Mouse (Mus musculus): ENCODE measurements at regions not wholly inside any gene's neighbourhood (a gene's known extent, or its start where the extent isn't known, plus 50 kb on each side); places are given as distances from the start of the nearest gene placed in this dataset.
"Not testable (repeated sequence)": the region's sequence is repeated elsewhere in the genome, so short reads cannot be mapped to it uniquely, and the experiment has no call there.

DNA sequence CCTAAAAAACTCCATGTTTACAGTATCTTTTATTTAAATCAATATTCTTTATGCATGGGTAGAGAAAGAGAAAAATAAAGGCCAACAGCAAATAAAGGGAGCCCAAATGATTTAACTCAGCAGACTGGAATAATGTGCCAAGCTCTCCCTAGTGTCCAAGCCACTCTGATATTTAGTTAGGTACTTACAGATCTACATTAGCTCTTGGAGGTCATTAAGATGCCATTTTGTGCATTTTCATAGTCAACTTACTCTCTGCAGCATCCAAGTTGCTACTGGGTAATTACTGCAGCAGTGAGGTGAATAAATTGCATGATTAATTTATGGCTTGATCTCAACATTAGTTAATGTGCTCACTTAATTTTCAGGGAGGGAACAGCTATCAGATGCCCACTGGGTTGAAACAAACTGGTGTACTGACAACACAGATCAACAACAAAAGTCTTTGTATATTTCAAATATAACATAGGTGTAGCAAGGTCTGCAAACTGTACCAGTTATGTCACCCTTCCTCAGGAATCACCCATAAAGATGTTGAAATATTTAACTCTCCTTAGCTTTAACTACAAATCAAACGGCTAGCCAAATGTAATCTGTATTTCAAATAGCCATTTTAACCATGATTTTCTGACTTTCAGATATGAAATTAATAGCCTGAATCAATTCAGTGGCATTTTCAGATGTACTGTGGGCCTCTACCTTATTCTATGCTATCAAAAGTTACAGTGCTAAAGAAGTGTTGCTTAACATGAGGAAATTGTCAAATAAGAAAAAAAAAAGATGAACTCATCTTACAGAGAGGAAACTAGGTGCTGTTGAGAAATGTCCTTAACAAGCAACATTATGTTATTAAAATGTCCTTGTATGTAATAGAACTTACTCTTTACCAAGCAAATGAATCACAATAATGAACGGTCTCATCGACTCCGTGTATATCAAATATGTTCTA is 163.8 kb upstream of the Hapln1 start:
- Histone ChIP-seq H3K9me3 (no peaks in the 10 kb centered on the region), H3K4me1 (no peaks in the 10 kb centered on the region), H3K4me3 (no peak overlapping the region), H3K27ac (no peak overlapping the region), H3K27me3 (no peaks in the 10 kb centered on the region), H3K4me2 (replicated peaks) (no peak overlapping the region), H3K36me3 (no peaks in the 10 kb centered on the region), H3K9ac (no peak overlapping the region)
- ATAC-seq (ENCODE audit: low FRiP score, low read depth) = no peak
- WGBS = 92% methylated on average over 4 of the region's 4 CpGs

DNA sequence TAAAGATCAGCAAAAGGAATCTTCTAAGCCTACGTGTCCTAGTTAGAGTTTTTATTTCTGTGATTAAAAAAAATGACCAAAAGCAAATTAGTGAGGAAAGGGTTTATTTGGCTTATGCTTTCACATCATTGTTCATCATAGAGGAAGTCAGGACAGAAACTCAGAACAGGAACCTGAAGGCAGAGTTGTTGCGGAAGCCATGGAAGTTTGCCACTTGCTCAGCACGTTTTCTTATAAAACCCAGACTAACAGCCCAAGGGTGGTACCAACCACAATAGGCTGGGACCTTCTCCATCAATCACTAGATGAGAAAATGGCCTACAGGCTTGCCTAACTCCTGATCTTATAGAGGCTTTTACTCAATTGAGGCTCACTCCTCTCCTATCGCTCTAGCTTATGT is 161.2 kb upstream of the Hapln1 start:
- Histone ChIP-seq H3K4me1 (no peaks in the 10 kb centered on the region), H3K27me3 (no peaks in the 10 kb centered on the region), H3K9ac (no peak overlapping the region), H3K27ac (no peak overlapping the region), H3K4me3 (no peak overlapping the region), H3K36me3 (no peaks in the 10 kb centered on the region), H3K9me3 (no peaks in the 10 kb centered on the region), H3K4me2 (replicated peaks) (no peak overlapping the region)
- 87% methylated on average over 4 of the region's 4 CpGs for WGBS
- ATAC-seq (ENCODE audit: low FRiP score, low read depth) = no peak

DNA sequence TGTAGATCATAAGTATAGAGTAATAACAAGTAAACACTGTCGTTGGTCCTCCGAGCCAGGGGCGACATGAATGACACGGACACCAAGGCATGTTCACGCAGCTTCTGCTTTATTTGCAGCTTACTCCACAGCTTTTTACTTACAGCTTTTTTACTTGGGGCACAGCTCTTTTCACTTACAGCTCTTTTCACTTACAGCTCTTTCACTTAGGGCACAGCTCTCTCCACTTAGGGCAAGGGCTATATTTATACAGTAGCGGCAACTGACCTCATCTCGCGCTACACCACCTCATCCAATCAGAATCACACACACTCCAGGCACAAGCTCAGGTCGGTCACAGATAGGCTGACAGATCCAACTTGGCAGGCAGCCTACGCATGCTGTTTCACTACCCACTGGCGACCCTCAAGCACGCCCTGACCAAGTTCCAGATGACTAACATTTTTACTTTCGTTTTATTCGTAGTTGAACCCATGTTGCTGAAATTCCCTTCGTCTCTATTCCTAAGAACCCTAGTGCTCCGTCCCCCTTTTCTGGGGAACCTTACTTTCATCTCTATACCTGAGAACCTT is 155.9 kb upstream of the Hapln1 start:
- H3K27ac ChIP-seq; H3K9me3 ChIP-seq; H3K36me3 ChIP-seq; H3K9ac ChIP-seq; H3K4me3 ChIP-seq; H3K4me1 ChIP-seq; H3K27me3 ChIP-seq; H3K4me2 ChIP-seq (replicated peaks); ATAC-seq (ENCODE audit: low FRiP score, low read depth): not testable (repeated sequence)
- 94% methylated on average over 16 of the region's 16 CpGs for WGBS

DNA sequence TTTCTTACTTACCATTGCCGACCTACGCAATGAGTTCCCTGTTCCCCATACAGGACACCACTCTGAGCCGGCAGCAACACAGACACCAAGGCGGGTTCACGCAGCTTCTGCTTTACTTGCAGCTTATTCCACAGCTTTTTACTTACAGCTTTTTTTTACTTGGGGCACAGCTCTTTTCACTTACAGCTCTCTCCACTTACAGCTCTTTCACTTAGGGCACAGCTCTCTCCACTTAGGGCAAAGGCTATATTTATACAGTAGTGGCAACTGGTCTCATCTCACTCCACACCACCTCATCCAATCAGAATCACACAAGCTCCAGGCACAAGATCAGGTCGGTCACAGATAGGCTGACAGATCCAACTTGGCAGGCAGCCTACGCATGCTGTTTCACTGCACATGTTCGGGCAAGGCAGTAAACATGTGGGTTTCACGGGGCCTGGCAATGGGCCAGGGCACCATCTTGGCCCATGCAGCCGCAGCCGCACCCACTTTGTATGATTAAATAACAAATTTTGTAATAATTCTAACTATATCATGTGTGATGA is 154.9 kb upstream of the Hapln1 start:
- Histone ChIP-seq H3K4me3 (no peak overlapping the region), H3K27me3 (no peaks in the 10 kb centered on the region), H3K4me1 (no peaks in the 10 kb centered on the region), H3K9ac (no peak overlapping the region), H3K27ac (0 out of 2 replicates have a peak overlapping the region, but pooled peaks have one; percentile 22), H3K4me2 (replicated peaks) (no peak overlapping the region), H3K9me3 (0 out of 2 replicates have a peak, but pooled peaks cover 4% of the 10 kb centered on the region), H3K36me3 (no peaks in the 10 kb centered on the region)
- 64% methylated on average over 11 of the region's 11 CpGs for WGBS
- 0 out of 2 replicates have a peak, but pooled peaks have one; percentile 18 for ATAC-seq (ENCODE audit: low FRiP score, low read depth)

DNA sequence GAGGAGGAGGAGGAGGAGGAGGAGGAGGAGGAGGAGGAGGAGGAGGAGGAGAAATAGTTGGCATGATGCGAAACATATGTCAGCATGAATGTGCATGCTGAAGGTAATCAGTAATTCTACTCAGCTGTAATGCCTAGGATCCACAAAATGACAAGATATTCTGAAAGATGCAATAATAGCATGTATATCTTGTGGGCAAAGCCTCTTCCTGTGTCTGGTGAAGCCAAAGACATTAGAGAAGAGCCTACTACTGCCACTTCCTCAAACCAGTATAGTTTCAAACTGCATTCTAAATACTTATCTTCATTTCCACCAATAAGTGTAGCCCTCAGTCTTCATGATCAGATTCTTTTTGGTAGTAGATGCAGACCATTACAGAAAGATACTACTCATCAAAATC is 152.2 kb upstream of the Hapln1 start:
- 0 out of 2 replicates have a peak, but pooled peaks cover 4% of the 10 kb centered on the region for H3K9me3 ChIP-seq
- WGBS = 83% methylated on average over 1 of the region's 1 CpGs
- H3K27ac ChIP-seq = no peak overlapping the region
- H3K4me1 ChIP-seq = no peaks in the 10 kb centered on the region
- H3K4me2 ChIP-seq (replicated peaks) = no peak overlapping the region
- no peak overlapping the region for H3K9ac ChIP-seq
- no peak overlapping the region for H3K4me3 ChIP-seq
- ATAC-seq (ENCODE audit: low FRiP score, low read depth) = no peak
- no peaks in the 10 kb centered on the region for H3K27me3 ChIP-seq
- H3K36me3 ChIP-seq = no peaks in the 10 kb centered on the region

DNA sequence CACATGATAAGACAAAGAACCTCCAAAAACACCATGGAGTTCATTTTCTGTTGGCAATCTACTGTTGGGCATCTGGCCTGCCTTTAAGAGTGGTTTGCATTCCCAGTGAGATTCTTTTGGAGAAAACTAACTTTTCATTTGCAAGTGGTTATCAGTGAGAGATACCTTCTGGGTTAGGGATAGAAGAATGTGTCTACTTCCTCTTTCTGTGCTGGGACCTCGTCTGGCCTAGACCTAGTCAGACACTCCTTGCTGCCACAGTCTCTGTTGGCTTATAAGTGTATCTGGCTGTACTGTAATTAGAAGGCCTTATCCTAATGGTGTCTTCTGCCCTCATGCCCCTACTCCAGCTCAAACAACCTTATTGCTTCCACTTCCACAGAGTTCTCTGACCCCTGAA is 150.4 kb upstream of the Hapln1 start:
- no peaks in the 10 kb centered on the region for H3K27me3 ChIP-seq
- H3K4me3 ChIP-seq = no peak overlapping the region
- no peaks in the 10 kb centered on the region for H3K9me3 ChIP-seq
- 71% methylated on average over 1 of the region's 1 CpGs for WGBS
- ATAC-seq (ENCODE audit: low FRiP score, low read depth) = no peak
- no peak overlapping the region for H3K27ac ChIP-seq
- no peaks in the 10 kb centered on the region for H3K4me1 ChIP-seq
- H3K36me3 ChIP-seq = no peaks in the 10 kb centered on the region
- no peak overlapping the region for H3K9ac ChIP-seq
- no peak overlapping the region for H3K4me2 ChIP-seq (replicated peaks)

DNA sequence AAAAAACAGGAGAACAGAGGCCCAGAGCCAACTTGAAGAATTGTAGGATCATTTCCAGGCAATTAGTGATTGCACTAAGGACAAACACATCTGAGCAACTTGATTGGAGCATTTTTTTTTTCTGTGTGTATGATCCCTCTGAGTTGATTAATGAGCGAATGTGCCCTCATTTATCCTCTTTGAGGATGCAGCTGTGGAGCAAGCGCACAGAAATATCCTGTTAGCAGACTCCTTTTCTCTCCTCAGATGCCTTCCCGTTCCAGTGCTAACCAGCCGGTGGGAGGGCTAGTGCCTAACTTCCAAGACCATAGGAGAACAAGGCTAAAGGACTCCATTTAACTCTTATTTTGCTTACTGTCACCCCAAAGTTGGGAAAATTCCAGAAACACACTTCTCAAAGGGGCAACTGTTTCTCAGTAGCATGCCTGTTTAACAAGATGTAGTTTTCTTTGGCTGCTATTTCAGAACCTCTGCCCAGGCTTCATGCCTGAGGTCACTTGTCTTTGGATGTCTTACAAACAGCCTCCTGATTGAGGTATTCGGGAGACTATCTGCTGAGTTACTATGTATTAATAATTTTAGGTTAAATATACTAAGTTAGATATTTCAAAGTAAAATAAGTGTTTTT is 144.8 kb upstream of the Hapln1 start:
- 0 out of 2 replicates have a peak, but pooled peaks cover 6% of the 10 kb centered on the region for H3K4me1 ChIP-seq
- no peak overlapping the region for H3K4me2 ChIP-seq (replicated peaks)
- H3K9ac ChIP-seq = no peak overlapping the region
- no peaks in the 10 kb centered on the region for H3K9me3 ChIP-seq
- H3K27ac ChIP-seq = peak overlapping the region; percentile 29; the same call in 1 of the 2 replicates
- no peak for ATAC-seq (ENCODE audit: low FRiP score, low read depth)
- no peaks in the 10 kb centered on the region for H3K36me3 ChIP-seq
- no peak overlapping the region for H3K4me3 ChIP-seq
- 68% methylated on average over 5 of the region's 5 CpGs for WGBS
- H3K27me3 ChIP-seq = no peaks in the 10 kb centered on the region

DNA sequence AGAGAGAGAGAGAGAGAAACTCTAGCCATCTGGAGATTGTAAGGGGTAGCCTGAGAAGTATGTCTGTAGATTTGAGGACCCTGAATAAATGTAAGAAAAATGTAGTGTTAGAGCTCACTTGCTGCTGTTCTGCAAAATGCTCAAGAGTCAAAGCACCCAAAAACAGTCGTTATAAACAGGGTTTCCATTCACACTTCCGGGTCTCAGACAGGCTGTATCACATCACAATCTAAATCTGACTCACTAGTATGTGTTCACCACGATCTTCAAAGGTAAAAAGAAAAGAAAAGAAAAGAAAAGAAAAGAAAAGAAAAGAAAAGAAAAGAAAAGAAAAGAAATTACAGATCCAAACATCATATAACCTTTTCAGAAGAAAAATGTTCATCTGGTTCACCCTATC is 143.7 kb upstream of the Hapln1 start:
- Histone ChIP-seq H3K27ac (no peak overlapping the region), H3K9ac (no peak overlapping the region), H3K4me2 (replicated peaks) (no peak overlapping the region), H3K4me3 (no peak overlapping the region), H3K27me3 (no peaks in the 10 kb centered on the region), H3K4me1 (0 out of 2 replicates have a peak, but pooled peaks cover 6% of the 10 kb centered on the region), H3K36me3 (no peaks in the 10 kb centered on the region), H3K9me3 (no peaks in the 10 kb centered on the region)
- ATAC-seq (ENCODE audit: low FRiP score, low read depth) = no peak
- WGBS = 69% methylated on average over 3 of the region's 3 CpGs

DNA sequence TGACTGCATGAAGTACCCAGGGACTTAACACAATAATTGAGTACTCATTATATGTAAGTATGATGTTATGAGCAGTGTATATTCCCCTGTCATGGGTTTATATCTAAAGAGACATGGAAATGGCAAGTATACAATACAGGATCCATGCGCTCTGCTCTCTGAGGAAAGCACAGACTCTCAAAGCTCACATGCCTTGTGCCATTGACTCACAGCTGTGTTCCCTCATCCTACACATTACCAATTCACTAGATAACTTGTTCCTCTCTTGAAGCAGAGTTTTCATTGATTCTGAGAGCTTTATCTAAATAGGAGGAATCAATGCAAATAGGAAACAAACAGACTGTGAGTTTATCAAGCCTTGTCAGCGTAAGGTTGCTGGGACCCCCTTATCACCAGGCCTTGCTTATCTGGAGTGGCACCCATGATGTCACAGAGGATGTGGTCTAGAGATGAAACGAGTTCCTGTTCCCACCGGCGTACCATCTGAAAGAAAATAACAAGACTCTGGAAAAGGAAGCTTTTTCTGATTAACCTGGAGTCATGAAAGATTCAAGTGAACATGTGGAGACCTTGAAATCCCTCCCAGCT is 138.4 kb upstream of the Hapln1 start:
- Histone ChIP-seq H3K9ac (no peak overlapping the region), H3K27me3 (no peaks in the 10 kb centered on the region), H3K36me3 (no peaks in the 10 kb centered on the region), H3K4me1 (no peaks in the 10 kb centered on the region), H3K4me2 (replicated peaks) (no peak overlapping the region), H3K9me3 (no peaks in the 10 kb centered on the region), H3K27ac (no peak overlapping the region), H3K4me3 (no peak overlapping the region)
- WGBS = 62% methylated on average over 5 of the region's 5 CpGs
- no peak for ATAC-seq (ENCODE audit: low FRiP score, low read depth)

DNA sequence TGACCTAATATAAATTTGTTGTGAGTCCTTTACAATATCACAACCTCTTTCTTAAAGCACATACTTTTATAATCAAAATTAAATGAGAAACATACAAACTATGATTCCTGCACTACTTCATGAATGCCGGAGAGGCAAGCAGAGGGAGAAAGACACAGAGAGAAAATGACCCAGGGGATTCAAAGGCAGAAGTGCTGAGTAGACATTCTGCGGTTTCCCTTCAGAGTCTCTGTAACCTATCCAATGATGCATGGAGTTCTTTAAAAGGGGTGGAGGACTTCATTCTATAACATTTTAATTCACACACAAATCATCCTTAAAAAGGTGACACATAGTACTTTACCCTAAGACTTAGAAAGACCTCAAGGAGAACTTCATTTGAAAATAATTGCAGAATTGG is 129.1 kb upstream of the Hapln1 start:
- Histone ChIP-seq H3K27me3 (no peaks in the 10 kb centered on the region), H3K36me3 (no peaks in the 10 kb centered on the region), H3K9ac (no peak overlapping the region), H3K9me3 (no peaks in the 10 kb centered on the region), H3K27ac (no peak overlapping the region), H3K4me3 (no peak overlapping the region), H3K4me2 (replicated peaks) (no peak overlapping the region), H3K4me1 (no peaks in the 10 kb centered on the region)
- no peak for ATAC-seq (ENCODE audit: low FRiP score, low read depth)
- 79% methylated on average over 2 of the region's 2 CpGs for WGBS

DNA sequence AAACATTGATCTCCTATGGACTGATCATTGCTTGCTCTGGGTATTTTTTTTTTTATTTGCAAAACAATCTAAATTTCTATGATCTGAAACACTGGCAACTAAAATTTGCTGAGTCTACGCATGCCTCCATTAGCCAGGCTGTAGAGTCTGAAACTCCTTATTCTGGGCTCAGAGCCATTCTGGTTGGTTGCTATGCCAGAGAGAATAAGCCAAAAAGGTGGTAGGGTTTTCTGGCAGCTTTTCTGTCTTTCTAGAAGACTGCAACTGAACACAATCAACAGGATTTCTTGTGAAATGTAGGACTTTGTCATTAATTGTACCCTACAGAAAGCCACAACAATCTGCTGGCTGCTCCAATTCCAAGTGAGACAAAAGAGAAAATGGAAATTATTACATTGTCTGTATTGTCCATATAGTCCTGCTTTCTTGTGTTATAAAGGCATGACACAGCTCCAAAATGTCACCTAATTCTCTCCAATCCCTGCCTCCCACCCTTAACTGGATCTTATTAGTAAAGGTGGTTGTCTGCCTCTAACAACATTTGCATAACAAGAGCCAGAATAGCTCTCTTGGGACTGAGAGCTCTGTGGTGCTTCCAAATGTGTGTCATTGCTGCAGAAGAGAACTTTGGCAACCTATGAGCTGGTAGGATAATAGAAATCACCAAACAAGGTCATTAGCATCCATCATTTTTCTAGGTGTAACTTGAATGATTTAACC is 126.7 kb upstream of the Hapln1 start:
- Histone ChIP-seq H3K4me2 (replicated peaks) (no peak overlapping the region), H3K27me3 (no peaks in the 10 kb centered on the region), H3K4me1 (no peaks in the 10 kb centered on the region), H3K9ac (no peak overlapping the region), H3K36me3 (no peaks in the 10 kb centered on the region), H3K9me3 (no peaks in the 10 kb centered on the region), H3K27ac (no peak overlapping the region), H3K4me3 (no peak overlapping the region)
- WGBS = 89% methylated on average over 1 of the region's 1 CpGs
- no peak for ATAC-seq (ENCODE audit: low FRiP score, low read depth)

All from limb, embryonic 13.5 days (tissue).